Mouse (Mus musculus) layer of hippocampus, adult 18-20 months (tissue): ENCODE measurements around the gene B230219D22Rik. TPM values are rescaled to one million over a fixed set of nuclear protein-coding genes. Genes with fewer than 3 reads are reported as not detected.

Source experiments
- DNase-seq, 2 experiments: peaks; one replicate each; pipeline ENCODE4 v3.0.0; 2022; ENCODE audit warnings: low spot score in 2 of 2
- total RNA-seq, 2 experiments: library from RNA; stranded (reverse); gene quantifications; 2 replicates each; pipeline ENCODE4 v1.2.3; 2021

Gene B230219D22Rik
- total RNA-seq, 2 experiments from 2014 or later = 71.1 to 73.9 TPM

GRCm38 (mm10) chr13:55726598-55727119, 33.7 kb downstream of the B230219D22Rik start:
- DNase-seq = peak in 1 of 2 experiments; percentile 34

- DNase-seq = peak; percentile 78 to 82
Observed at GRCm38 (mm10) chr13:55727120-55727838, 34.4 kb downstream of the B230219D22Rik start, which contains the start of gene Pcbd2. Pcbd2 (plus strand) TSS chr13:55727368.

- DNase-seq = peak; percentile 54 to 79
Observed at GRCm38 (mm10) chr13:55727839-55728238, 34.9 kb downstream of the B230219D22Rik start.

- DNase-seq = no peak
Observed at GRCm38 (mm10) chr13:55730716-55731115, 37.8 kb downstream of the B230219D22Rik start.

- no peak for DNase-seq
Observed at GRCm38 (mm10) chr13:55732121-55732520, 39.2 kb downstream of the B230219D22Rik start.

- DNase-seq = no peak
Observed at GRCm38 (mm10) chr13:55733628-55734502, 40.9 kb downstream of the B230219D22Rik start.

GRCm38 (mm10) chr13:55737885-55738284, 45.0 kb downstream of the B230219D22Rik start:
- DNase-seq = no peak

- peak in 1 of 2 experiments; percentile 26 for DNase-seq
Observed at GRCm38 (mm10) chr13:55742306-55742705, 49.4 kb downstream of the B230219D22Rik start.

Other genes starting within 250 kb of the B230219D22Rik start
- gene Grk6, start 248.1 kb upstream of the B230219D22Rik start, total RNA-seq = 10 to 100 TPM; 60.3 to 63.2 TPM
- gene Prr7, start 228.9 kb upstream of the B230219D22Rik start, total RNA-seq = 10 to 100 TPM; 75.6 to 79.2 TPM
- 100 to 1,000 TPM; 359 to 362 TPM for gene Dbn1, start 205.0 kb upstream of the B230219D22Rik start, total RNA-seq
- gene Pdlim7, start 179.4 kb upstream of the B230219D22Rik start, total RNA-seq = 10 to 100 TPM; 93.2 to 99.5 TPM
- gene Dok3, start 163.8 kb upstream of the B230219D22Rik start, total RNA-seq = 10 to 100 TPM; 14.5 to 16.4 TPM
- 10 to 100 TPM; 56.0 to 56.2 TPM for gene Ddx41, start 156.5 kb upstream of the B230219D22Rik start, total RNA-seq
- 10 to 100 TPM; 77.6 to 79.0 TPM for gene Fam193b, start 122.0 kb upstream of the B230219D22Rik start, total RNA-seq
- 100 to 1,000 TPM; 134 to 146 TPM for gene Tmed9, start 119.4 kb upstream of the B230219D22Rik start, total RNA-seq
- 10 to 100 TPM; 25.9 to 26.7 TPM for gene B4galt7, start 93.2 kb upstream of the B230219D22Rik start, total RNA-seq
- gene Caml, start 70.1 kb upstream of the B230219D22Rik start, total RNA-seq = 10 to 100 TPM; 43.3 to 47.6 TPM
- 10 to 100 TPM; 38.4 to 44.6 TPM for gene Ddx46, start 58.1 kb upstream of the B230219D22Rik start, total RNA-seq
- 10 to 100 TPM; 76.1 to 76.9 TPM for gene Txndc15, start 21.5 kb downstream of the B230219D22Rik start, total RNA-seq
- 10 to 100 TPM; 34.8 to 38.9 TPM for gene Pcbd2, start 34.2 kb downstream of the B230219D22Rik start, total RNA-seq
- gene Catsper3, start 91.4 kb downstream of the B230219D22Rik start, total RNA-seq = not detected
- gene Pitx1, start 143.1 kb downstream of the B230219D22Rik start, total RNA-seq = not detected